Comparison of ENCODE assay signal across 18 mouse cellular contexts in the genomic region with DNA sequence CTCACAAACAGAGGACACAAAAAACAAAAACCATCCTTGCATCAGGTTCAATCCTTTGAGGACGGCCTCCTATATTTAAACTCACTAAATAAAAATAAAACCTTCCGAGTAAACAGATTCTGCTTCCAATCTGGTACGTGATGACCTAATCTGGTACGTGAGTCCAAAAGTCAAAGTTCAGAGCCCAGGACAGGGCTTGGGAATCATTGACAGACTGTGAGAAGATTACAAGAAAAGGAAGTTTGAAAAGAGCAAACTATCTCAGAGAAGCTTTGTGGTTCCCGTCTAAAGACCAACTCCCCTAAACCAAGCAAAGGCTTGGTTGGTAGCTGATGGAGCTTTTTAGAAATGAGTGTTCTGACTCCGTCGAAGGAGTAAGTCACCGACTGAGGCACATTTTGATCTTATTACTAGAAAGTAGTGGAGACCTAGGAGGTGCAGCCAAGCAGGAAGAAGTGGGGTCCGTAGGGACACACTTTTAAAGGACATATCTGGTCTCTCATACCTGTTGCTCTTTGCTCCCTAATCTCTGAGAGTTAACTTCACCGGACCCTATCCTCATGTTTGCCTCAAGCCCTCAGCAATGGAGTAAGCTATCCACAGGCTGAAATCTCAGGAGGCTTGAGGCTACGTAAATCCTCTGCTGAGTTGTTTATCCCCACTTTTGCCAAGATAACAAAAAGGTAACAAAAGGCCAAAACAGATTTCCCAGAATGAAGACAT. TPM values are rescaled to one million over a fixed set of nuclear protein-coding genes. Genes with fewer than 3 reads are reported as not detected.
DNase-seq lines count a peak whose midpoint lies in the region; ATAC-seq and TF ChIP-seq lines count a peak whose summit lies in the region.
"Had no signal": no experiment of that assay in that cellular context is flagged by ENCODE, and none has a peak within 500 bp of the region (broad histone marks: within the 10 kb centered on the region; RNA-seq: fewer than 3 reads in every experiment).

No protein-coding gene starts in this region.

- no peaks in the 10 kb centered on the region for H3K36me3 ChIP-seq in kidney, adult 2 months (ENCODE audit: control insufficient read depth, insufficient read depth, low read length)
- no peaks in the 10 kb centered on the region for H3K36me3 ChIP-seq in kidney, embryonic 16.5 days (ENCODE audit: insufficient read depth, low read length)
- H3K36me3 ChIP-seq in intestine, embryonic 16.5 days (ENCODE audit: control insufficient read depth, insufficient read depth, low read length), result no peaks in the 10 kb centered on the region
- H3K36me3 ChIP-seq in small intestine, adult 2 months (ENCODE audit: control insufficient read depth, insufficient read depth, low read length), result no peaks in the 10 kb centered on the region
- no peaks in the 10 kb centered on the region for H3K36me3 ChIP-seq in hindbrain, embryonic 10.5 days
- H3K36me3 ChIP-seq: stomach, embryonic 15.5 days had no signal

- DNase-seq in kidney, adult 2 months, result peak; percentile 91
- DNase-seq in kidney, postnatal 14 days, result peak; percentile 62
- DNase-seq in hindbrain, embryonic 10.5 days (ENCODE audit: low spot score), result no peak
- no peak for DNase-seq in adrenal gland, adult (ENCODE audit: inconsistent age in 2 of 2, low spot score in 1 of 2)
- DNase-seq: cerebellum, adult 8-10 months; gastrocnemius, postnatal 36 days; right cerebral cortex, adult 18-20 months; thymus, postnatal 36 days had no signal

- H3K4me3 ChIP-seq in kidney, adult 2 months (ENCODE audit: insufficient read depth, low read depth, low read length), result 0 out of 2 replicates have a peak overlapping the region, but pooled peaks have one; percentile 11
- H3K4me3 ChIP-seq in kidney, embryonic 16.5 days (ENCODE audit: low read length), result no peak overlapping the region
- no peak overlapping the region for H3K4me3 ChIP-seq in intestine, embryonic 16.5 days (ENCODE audit: low read length)
- no peak overlapping the region for H3K4me3 ChIP-seq in small intestine, adult 2 months (ENCODE audit: low read depth, low read length)
- no peak overlapping the region for H3K4me3 ChIP-seq in hindbrain, embryonic 10.5 days
- H3K4me3 ChIP-seq: erythroblast, embryonic 14.5 days; layer of hippocampus, adult 2 months; left cerebral cortex, adult 2 months; stomach, embryonic 15.5 days had no signal

- no peak overlapping the region for H3K4me2 ChIP-seq in kidney, embryonic 16.5 days (replicated peaks; ENCODE audit: low read depth, low read length)
- H3K4me2 ChIP-seq in intestine, embryonic 16.5 days (ENCODE audit: low read depth, low read length), result peak overlapping the region; percentile 39; the same call in 1 of the 2 replicates
- H3K4me2 ChIP-seq: heart, embryonic 11.5 days; stomach, embryonic 15.5 days had no signal

- H3K27me3 ChIP-seq in kidney, adult 2 months (replicated peaks; ENCODE audit: control insufficient read depth, insufficient read depth, low read length), result no peaks in the 10 kb centered on the region
- H3K27me3 ChIP-seq in kidney, embryonic 16.5 days (ENCODE audit: insufficient read depth, low read length), result no peaks in the 10 kb centered on the region
- no peaks in the 10 kb centered on the region for H3K27me3 ChIP-seq in intestine, embryonic 16.5 days (replicated peaks; ENCODE audit: control insufficient read depth, insufficient read depth, low read length)
- no peaks in the 10 kb centered on the region for H3K27me3 ChIP-seq in small intestine, adult 2 months (ENCODE audit: control insufficient read depth, insufficient read depth, low read length)
- no peaks in the 10 kb centered on the region for H3K27me3 ChIP-seq in hindbrain, embryonic 10.5 days (ENCODE audit: insufficient read depth, poor library complexity, severe bottlenecking)
- H3K27me3 ChIP-seq: stomach, embryonic 15.5 days had no signal

- no peak for TF ChIP-seq POLR2A in kidney, adult 2 months (IDR thresholded peaks at IDR 0.05; ENCODE audit: low read depth, low read length)
- TF ChIP-seq POLR2A in small intestine, adult 2 months (IDR thresholded peaks at IDR 0.05; ENCODE audit: low read depth, low read length), result no peak

- ATAC-seq in kidney, embryonic 16.5 days (ENCODE audit: low FRiP score, low TSS enrichment), result no peak
- peak; percentile 88 for ATAC-seq in intestine, embryonic 16.5 days
- ATAC-seq: forebrain, embryonic 14.5 days; hindbrain, embryonic 16.5 days had no signal

- 52% methylated on average over 11 of the region's 11 CpGs for WGBS in kidney, adult 2 months
- 77% methylated on average over 11 of the region's 11 CpGs for WGBS in kidney, embryonic 16.5 days
- WGBS in intestine, embryonic 16.5 days, result 55% methylated on average over 11 of the region's 11 CpGs
- 35% methylated on average over 11 of the region's 11 CpGs for WGBS in small intestine, adult 2 months
- WGBS in hindbrain, embryonic 10.5 days, result 88% methylated on average over 11 of the region's 11 CpGs

- H3K9ac ChIP-seq in kidney, embryonic 16.5 days (replicated peaks; ENCODE audit: low read length), result no peak overlapping the region
- no peak overlapping the region for H3K9ac ChIP-seq in intestine, embryonic 16.5 days (ENCODE audit: low read depth, low read length)
- H3K9ac ChIP-seq: stomach, embryonic 15.5 days had no signal

- no peak for TF ChIP-seq CTCF in kidney, adult 2 months (conservative IDR thresholded peaks at IDR 0.05; ENCODE audit: insufficient read depth, insufficient read length, low read depth, low read length)
- TF ChIP-seq CTCF in small intestine, adult 2 months (IDR thresholded peaks at IDR 0.05; ENCODE audit: extremely low read depth, insufficient read length, insufficient replicate concordance, low read depth, low read length), result no peak

- peak overlapping the region; percentile 98 for H3K27ac ChIP-seq in kidney, adult 2 months (ENCODE audit: insufficient read depth, low read depth, low read length)
- no peak overlapping the region for H3K27ac ChIP-seq in kidney, embryonic 16.5 days (ENCODE audit: low read length)
- H3K27ac ChIP-seq in intestine, embryonic 16.5 days (ENCODE audit: low read length), result peak overlapping the region; percentile 79
- H3K27ac ChIP-seq in small intestine, adult 2 months (ENCODE audit: insufficient read depth, low read depth, low read length), result peak overlapping the region; percentile 97
- no peak overlapping the region for H3K27ac ChIP-seq in hindbrain, embryonic 10.5 days
- H3K27ac ChIP-seq: layer of hippocampus, adult 2 months; left cerebral cortex, adult 2 months; stomach, embryonic 15.5 days had no signal

- no peaks in the 10 kb centered on the region for H3K9me3 ChIP-seq in kidney, embryonic 16.5 days (ENCODE audit: low read length)
- H3K9me3 ChIP-seq in intestine, embryonic 16.5 days (ENCODE audit: control insufficient read depth, low read length), result no peaks in the 10 kb centered on the region
- H3K9me3 ChIP-seq in hindbrain, embryonic 10.5 days, result no peaks in the 10 kb centered on the region
- H3K9me3 ChIP-seq: stomach, embryonic 15.5 days had no signal

- H3K4me1 ChIP-seq in kidney, adult 2 months (ENCODE audit: control insufficient read depth, insufficient read depth, low read length), result peaks cover 13% of the 10 kb centered on the region
- peaks cover 9% of the 10 kb centered on the region; the same call in 1 of the 2 replicates for H3K4me1 ChIP-seq in kidney, embryonic 16.5 days (ENCODE audit: insufficient read depth, low read length)
- H3K4me1 ChIP-seq in intestine, embryonic 16.5 days (ENCODE audit: control insufficient read depth, insufficient read depth, low read length), result peaks cover 6% of the 10 kb centered on the region; the same call in 1 of the 2 replicates
- peaks cover 13% of the 10 kb centered on the region for H3K4me1 ChIP-seq in small intestine, adult 2 months (ENCODE audit: control insufficient read depth, insufficient read depth, insufficient read length, low read length)
- peaks cover 15% of the 10 kb centered on the region for H3K4me1 ChIP-seq in hindbrain, embryonic 10.5 days (replicated peaks)
- H3K4me1 ChIP-seq: stomach, embryonic 15.5 days had no signal

RNA-seq across cellular contexts. Expression of a gene that starts 23.7 kb away (rescaled TPM):
- polyA plus RNA-seq in kidney, adult 2 months (2012; rRNA removed), result 14.7 and 17.9 TPM in 2 replicates
- polyA plus RNA-seq in kidney, embryonic 16.5 days (2015; fragmentation: Nextera tagmentation; extraction: Ambion mirVana), result 5.6 and 5.9 TPM in 2 replicates
- 6.6 and 7.2 TPM in 2 replicates for polyA plus RNA-seq in intestine, embryonic 16.5 days (2015; fragmentation: Nextera tagmentation; extraction: Ambion mirVana)
- polyA plus RNA-seq in small intestine, adult 2 months (2012; rRNA removed), result 6.1 and 15.9 TPM in 2 replicates
- polyA plus RNA-seq in hindbrain, embryonic 10.5 days (2016; fragmentation: Nextera tagmentation; extraction: Ambion mirVana), result 5.8 and 6.3 TPM in 2 replicates
- polyA plus RNA-seq: erythroblast, embryonic 14.5 days had no signal

Comparison
In these comparisons a context has a peak if more than half of its experiments do, and no peak if none do; other contexts are left out.
1. H3K27ac ChIP-seq: peak in kidney, adult 2 months (single experiment), intestine, embryonic 16.5 days (single experiment) and small intestine, adult 2 months (single experiment); none in kidney, embryonic 16.5 days (single experiment) and hindbrain, embryonic 10.5 days (single experiment).
2. DNase-seq: peak in kidney, adult 2 months (single experiment) and kidney, postnatal 14 days (single experiment); none in hindbrain, embryonic 10.5 days (single experiment) and adrenal gland, adult (0 of 2).